Mouse (Mus musculus): Measurements from ENCODE around the gene Osgepl1. TPM values are rescaled to one million over a fixed set of nuclear protein-coding genes. Genes with fewer than 3 reads are reported as not detected.
"Not testable (repeated sequence)": the region's sequence is repeated elsewhere in the genome, so short reads cannot be mapped to it uniquely, and the experiment has no call there.

Gene Osgepl1
- polyA plus RNA-seq (2015; fragmentation: Nextera tagmentation; extraction: Ambion mirVana): 17.7 and 20.9 TPM in 2 replicates

DNA sequence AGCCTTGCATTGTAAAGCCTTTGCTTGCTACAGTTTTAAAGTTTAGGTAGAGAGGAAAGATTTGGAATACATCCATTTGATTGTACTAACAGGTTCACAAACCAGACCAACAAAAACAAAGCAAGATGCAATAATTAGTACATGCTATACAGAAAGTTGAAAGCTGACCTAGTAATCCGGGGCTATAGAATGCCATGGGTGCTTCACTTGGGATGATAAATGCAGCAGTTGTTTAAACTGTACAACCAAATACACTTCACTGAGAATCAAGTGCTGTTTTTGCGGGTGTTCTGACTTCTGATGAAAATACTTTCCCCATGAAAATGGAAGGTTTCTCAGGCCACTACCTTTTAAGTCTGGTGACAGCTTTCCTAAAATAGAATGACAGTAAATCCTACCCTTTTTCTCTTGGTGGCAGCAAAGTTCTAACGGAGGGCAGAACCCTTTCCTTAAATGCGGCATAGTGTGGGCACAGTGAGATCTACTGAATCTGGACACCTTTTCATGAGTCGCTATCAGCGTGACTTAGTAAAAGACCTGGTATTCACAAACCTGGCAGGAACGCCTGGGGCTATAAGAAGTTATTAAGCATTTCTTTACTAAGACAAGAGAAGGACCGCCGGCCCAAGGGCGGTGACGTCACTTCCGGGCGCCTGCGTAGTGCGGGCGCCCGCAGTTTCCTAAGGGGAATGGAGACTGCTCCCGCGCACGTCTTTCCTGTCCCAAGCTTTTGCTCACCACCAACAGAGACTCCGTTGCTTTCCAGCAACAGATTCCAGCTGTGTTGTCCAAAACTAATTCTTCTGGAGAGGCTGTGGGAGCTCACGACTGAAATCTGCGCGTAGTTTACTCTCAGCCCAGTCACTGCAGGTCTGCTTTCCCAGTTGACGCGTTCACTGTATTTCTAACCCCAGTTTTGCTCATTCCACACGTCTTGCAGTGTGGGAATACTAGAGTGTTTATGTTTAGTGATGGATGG is at the start of gene Osgepl1:
TSS of gene Osgepl1 (plus strand) at position 636 of the 979 bp plus-strand sequence.
- peak; percentile 99 for ATAC-seq
- H3K4me3 ChIP-seq (ENCODE audit: low read depth, low read length): peak within 1 kb of the TSS; percentile 74
- no peaks in the 10 kb centered on the region for H3K9me3 ChIP-seq (replicated peaks; ENCODE audit: control insufficient read depth, low read length, poor library complexity, severe bottlenecking)
- H3K36me3 ChIP-seq (ENCODE audit: control insufficient read depth, insufficient read depth, low read length): 0 out of 2 replicates have a peak, but pooled peaks cover 2% of the 10 kb centered on the region
- peak within 1 kb of the TSS; percentile 71 for H3K4me2 ChIP-seq (ENCODE audit: low read length)
- H3K9ac ChIP-seq (ENCODE audit: low read depth, low read length): peak within 1 kb of the TSS; percentile 75
- H3K4me1 ChIP-seq (ENCODE audit: control insufficient read depth, insufficient read depth, low read length): peaks cover 7% of the 10 kb centered on the region
- peak within 1 kb of the TSS; percentile 82 for H3K27ac ChIP-seq (ENCODE audit: low read length)
- H3K27me3 ChIP-seq (ENCODE audit: control insufficient read depth, insufficient read depth, low read depth, low read length): no peaks in the 10 kb centered on the region
- 3% methylated on average over 27 of the region's 27 CpGs for WGBS

DNA sequence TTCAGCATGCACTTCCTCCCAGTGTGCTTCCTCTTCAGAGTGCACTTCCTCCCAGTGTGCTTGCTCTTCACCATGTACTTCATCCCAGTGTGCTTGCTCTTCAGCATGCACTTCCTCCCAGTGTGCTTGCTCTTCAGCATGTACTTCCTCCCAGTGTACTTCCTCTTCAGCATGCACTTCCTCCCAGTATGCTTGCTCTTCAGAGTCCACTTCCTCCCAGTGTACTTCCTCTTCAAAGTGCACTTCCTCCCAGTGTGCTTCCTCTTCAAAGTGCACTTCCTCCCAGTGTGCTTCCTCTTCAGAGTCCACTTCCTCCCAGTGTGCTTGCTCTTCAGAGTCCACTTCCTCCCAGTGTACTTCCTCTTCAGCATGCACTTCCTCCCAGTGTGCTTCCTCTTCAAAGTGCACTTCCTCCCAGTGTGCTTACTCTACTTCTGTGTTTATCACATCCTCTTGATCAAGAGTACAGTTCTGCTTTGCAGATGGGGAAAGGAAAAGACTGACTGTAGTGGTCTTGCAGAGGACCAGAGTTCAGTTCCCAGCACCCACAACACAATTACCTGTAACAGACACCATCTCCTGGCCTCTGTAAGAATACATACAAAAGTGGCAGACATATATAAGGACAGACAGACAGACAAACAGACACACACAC is 48.3 kb upstream of the Osgepl1 start:
- H3K27me3 ChIP-seq (ENCODE audit: control insufficient read depth, insufficient read depth, low read depth, low read length); H3K4me1 ChIP-seq (ENCODE audit: control insufficient read depth, insufficient read depth, low read length); H3K4me3 ChIP-seq (ENCODE audit: low read depth, low read length); H3K9me3 ChIP-seq (replicated peaks; ENCODE audit: control insufficient read depth, low read length, poor library complexity, severe bottlenecking); ATAC-seq; H3K36me3 ChIP-seq (ENCODE audit: control insufficient read depth, insufficient read depth, low read length); H3K4me2 ChIP-seq (ENCODE audit: low read length); H3K9ac ChIP-seq (ENCODE audit: low read depth, low read length); H3K27ac ChIP-seq (ENCODE audit: low read length): not testable (repeated sequence)

DNA sequence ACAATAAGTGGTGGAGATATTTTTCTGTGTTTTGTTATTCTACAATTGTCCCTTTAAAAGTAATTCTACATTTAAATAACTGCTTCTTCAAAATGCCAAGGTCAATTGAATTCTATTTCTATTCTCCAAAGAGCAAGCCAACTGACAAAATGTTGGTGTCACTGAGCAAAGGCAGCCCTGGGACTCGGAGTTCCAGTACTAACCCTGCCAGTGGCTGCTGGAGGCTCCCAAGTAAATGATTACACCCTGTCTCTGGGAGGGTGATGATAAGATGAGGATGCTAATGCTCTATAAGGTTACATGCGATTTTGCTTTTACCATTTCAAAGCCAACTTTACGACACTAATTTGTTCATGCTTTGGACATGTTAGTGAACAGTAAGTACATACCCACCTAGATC is 43.5 kb upstream of the Osgepl1 start:
- no peak overlapping the region for H3K4me2 ChIP-seq (ENCODE audit: low read length)
- H3K36me3 ChIP-seq (ENCODE audit: control insufficient read depth, insufficient read depth, low read length): no peaks in the 10 kb centered on the region
- ATAC-seq: no peak
- no peak overlapping the region for H3K9ac ChIP-seq (ENCODE audit: low read depth, low read length)
- no peak overlapping the region for H3K27ac ChIP-seq (ENCODE audit: low read length)
- no peaks in the 10 kb centered on the region for H3K9me3 ChIP-seq (replicated peaks; ENCODE audit: control insufficient read depth, low read length, poor library complexity, severe bottlenecking)
- no peaks in the 10 kb centered on the region for H3K4me1 ChIP-seq (ENCODE audit: control insufficient read depth, insufficient read depth, low read length)
- no peak overlapping the region for H3K4me3 ChIP-seq (ENCODE audit: low read depth, low read length)
- H3K27me3 ChIP-seq (ENCODE audit: control insufficient read depth, insufficient read depth, low read depth, low read length): no peaks in the 10 kb centered on the region
- 91% methylated on average over 3 of the region's 3 CpGs for WGBS

DNA sequence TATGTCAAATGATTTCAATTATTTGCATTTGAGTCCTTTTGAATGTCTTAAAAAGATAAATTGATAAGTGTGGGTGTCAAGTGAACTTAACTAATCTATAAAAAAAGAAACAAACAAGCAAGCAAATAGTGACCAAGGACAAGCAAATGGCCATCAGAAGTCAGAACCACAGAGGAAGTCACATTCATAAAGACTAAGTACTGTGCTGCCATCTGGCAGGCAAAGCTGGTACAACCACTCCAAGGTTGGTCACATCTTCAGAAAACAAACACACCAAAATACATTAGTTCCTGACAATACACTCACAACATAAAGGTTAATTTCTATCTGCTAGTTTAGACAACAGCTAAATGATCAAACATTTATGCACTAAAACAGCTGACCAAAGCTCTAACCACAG is 40.8 kb upstream of the Osgepl1 start:
- Histone ChIP-seq H3K27ac (ENCODE audit: low read length) (no peak overlapping the region), H3K4me3 (ENCODE audit: low read depth, low read length) (no peak overlapping the region), H3K27me3 (ENCODE audit: control insufficient read depth, insufficient read depth, low read depth, low read length) (no peaks in the 10 kb centered on the region), H3K4me2 (ENCODE audit: low read length) (no peak overlapping the region), H3K9me3 (replicated peaks; ENCODE audit: control insufficient read depth, low read length, poor library complexity, severe bottlenecking) (no peaks in the 10 kb centered on the region), H3K4me1 (ENCODE audit: control insufficient read depth, insufficient read depth, low read length) (no peaks in the 10 kb centered on the region), H3K9ac (ENCODE audit: low read depth, low read length) (no peak overlapping the region), H3K36me3 (ENCODE audit: control insufficient read depth, insufficient read depth, low read length) (no peaks in the 10 kb centered on the region)
- no peak for ATAC-seq

DNA sequence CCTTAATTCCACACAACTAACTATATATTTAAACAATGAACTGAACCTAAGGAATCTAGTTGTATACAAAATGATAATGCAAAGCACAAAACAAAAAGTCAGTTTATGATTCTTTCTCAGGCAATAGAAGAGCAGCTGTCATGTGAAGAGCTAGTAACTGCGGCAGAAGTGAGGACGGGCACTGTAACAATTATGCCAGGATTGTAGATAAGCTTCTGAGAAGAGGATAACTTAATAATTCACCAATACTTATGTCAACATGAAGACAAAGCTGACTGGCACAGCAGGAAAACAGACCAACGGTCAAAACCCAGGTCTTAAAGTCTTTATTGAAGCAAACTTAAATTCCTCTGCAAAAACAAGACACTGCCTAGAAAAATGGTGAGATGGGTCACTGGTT is 22.2 kb upstream of the Osgepl1 start:
- H3K36me3 ChIP-seq (ENCODE audit: control insufficient read depth, insufficient read depth, low read length): no peaks in the 10 kb centered on the region; the same call in 1 of the 2 replicates
- no peak overlapping the region for H3K4me3 ChIP-seq (ENCODE audit: low read depth, low read length)
- H3K9me3 ChIP-seq (replicated peaks; ENCODE audit: control insufficient read depth, low read length, poor library complexity, severe bottlenecking): no peaks in the 10 kb centered on the region
- WGBS: 83% methylated on average over 3 of the region's 3 CpGs
- no peaks in the 10 kb centered on the region for H3K4me1 ChIP-seq (ENCODE audit: control insufficient read depth, insufficient read depth, low read length)
- no peak overlapping the region for H3K9ac ChIP-seq (ENCODE audit: low read depth, low read length)
- ATAC-seq: no peak
- no peak overlapping the region for H3K27ac ChIP-seq (ENCODE audit: low read length)
- H3K4me2 ChIP-seq (ENCODE audit: low read length): no peak overlapping the region
- H3K27me3 ChIP-seq (ENCODE audit: control insufficient read depth, insufficient read depth, low read depth, low read length): no peaks in the 10 kb centered on the region

DNA sequence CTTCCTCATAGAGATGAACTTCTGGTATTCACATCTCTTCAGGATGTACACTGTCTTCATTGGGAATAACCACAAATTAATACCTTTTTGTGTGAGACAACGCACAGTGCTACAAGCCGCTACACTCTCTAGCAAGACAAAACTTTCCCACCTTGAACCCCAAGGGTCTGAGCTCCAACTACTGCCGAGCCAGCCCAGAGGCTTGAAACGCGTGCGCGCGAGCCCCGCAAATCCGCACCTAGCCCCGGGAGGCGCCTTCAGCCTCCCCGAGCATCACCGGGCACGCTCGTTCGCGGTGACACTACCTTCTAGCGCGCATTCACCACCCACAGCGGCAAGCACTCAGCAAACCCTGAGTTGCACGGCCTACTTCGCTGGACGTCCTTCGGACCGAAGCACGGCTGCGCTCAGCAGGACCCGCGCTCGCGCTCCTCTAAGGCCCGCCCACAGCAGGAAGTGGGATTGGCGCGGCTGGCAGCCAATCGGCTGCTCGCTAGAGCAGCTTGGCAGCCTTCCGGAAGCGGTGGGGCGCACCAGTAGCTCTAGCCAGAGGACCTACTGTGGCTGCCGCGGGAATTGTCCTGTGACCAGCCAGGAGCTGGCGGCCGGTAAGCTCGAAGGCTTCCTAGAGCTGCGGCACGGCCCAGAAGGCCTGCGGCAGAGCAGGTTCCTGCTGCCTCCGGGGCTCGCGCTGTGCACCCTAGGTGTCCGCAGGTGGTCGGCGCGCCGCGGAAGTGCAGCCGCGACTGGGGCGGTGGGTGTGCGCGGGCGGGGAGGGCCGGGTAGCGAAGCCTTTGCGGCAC is 16.6 kb upstream of the Osgepl1 start, which contains the start of the genes Pms1, Ormdl1 and Gm28778:
TSS of gene Pms1 (minus strand) at position 438 of the 803 bp plus-strand sequence.
TSS of gene Ormdl1 (plus strand) at position 515 of the 803 bp plus-strand sequence.
TSS of gene Gm28778 (plus strand) at position 531 of the 803 bp plus-strand sequence.
- under 1% methylated on average over 62 of the region's 66 CpGs for WGBS
- H3K27me3 ChIP-seq (ENCODE audit: control insufficient read depth, insufficient read depth, low read depth, low read length): no peaks in the 10 kb centered on the region
- peaks cover 6% of the 10 kb centered on the region for H3K4me1 ChIP-seq (ENCODE audit: control insufficient read depth, insufficient read depth, low read length)
- H3K27ac ChIP-seq (ENCODE audit: low read length): peak within 1 kb of the TSS; percentile 84
- peak within 1 kb of the TSS; percentile 74 for H3K4me3 ChIP-seq (ENCODE audit: low read depth, low read length)
- H3K9ac ChIP-seq (ENCODE audit: low read depth, low read length): peak within 1 kb of the TSS; percentile 79
- no peaks in the 10 kb centered on the region for H3K9me3 ChIP-seq (replicated peaks; ENCODE audit: control insufficient read depth, low read length, poor library complexity, severe bottlenecking)
- no peaks in the 10 kb centered on the region for H3K36me3 ChIP-seq (ENCODE audit: control insufficient read depth, insufficient read depth, low read length)
- peak within 1 kb of the TSS; percentile 69 for H3K4me2 ChIP-seq (ENCODE audit: low read length)
- ATAC-seq: peak; percentile 100

DNA sequence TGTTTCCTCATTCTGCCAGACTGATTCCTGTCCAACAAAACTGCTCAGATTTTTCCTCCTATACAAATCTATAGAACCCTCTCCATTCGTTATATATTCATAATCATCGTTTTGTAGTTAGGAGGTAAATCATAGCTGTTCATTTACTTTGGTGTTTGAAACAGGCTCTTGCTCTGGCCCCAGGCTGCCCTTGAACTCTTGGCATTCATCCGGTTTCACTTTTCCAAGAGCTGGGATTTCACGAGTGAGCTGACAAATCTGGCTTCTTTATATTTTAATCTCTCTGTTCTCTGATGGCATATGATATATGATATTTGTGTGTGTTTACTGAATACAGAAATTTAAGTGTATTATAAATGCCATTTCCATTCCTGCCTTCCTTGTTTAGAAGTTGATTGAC is 12.9 kb upstream of the Osgepl1 start:
- no peak overlapping the region for H3K4me3 ChIP-seq (ENCODE audit: low read depth, low read length)
- no peak for ATAC-seq
- H3K9me3 ChIP-seq (replicated peaks; ENCODE audit: control insufficient read depth, low read length, poor library complexity, severe bottlenecking): no peaks in the 10 kb centered on the region
- H3K4me1 ChIP-seq (ENCODE audit: control insufficient read depth, insufficient read depth, low read length): peaks cover 6% of the 10 kb centered on the region
- H3K36me3 ChIP-seq (ENCODE audit: control insufficient read depth, insufficient read depth, low read length): no peaks in the 10 kb centered on the region
- no peak overlapping the region for H3K27ac ChIP-seq (ENCODE audit: low read length)
- WGBS: 90% methylated on average over 4 of the region's 4 CpGs
- no peak overlapping the region for H3K4me2 ChIP-seq (ENCODE audit: low read length)
- H3K9ac ChIP-seq (ENCODE audit: low read depth, low read length): no peak overlapping the region
- H3K27me3 ChIP-seq (ENCODE audit: control insufficient read depth, insufficient read depth, low read depth, low read length): no peaks in the 10 kb centered on the region

DNA sequence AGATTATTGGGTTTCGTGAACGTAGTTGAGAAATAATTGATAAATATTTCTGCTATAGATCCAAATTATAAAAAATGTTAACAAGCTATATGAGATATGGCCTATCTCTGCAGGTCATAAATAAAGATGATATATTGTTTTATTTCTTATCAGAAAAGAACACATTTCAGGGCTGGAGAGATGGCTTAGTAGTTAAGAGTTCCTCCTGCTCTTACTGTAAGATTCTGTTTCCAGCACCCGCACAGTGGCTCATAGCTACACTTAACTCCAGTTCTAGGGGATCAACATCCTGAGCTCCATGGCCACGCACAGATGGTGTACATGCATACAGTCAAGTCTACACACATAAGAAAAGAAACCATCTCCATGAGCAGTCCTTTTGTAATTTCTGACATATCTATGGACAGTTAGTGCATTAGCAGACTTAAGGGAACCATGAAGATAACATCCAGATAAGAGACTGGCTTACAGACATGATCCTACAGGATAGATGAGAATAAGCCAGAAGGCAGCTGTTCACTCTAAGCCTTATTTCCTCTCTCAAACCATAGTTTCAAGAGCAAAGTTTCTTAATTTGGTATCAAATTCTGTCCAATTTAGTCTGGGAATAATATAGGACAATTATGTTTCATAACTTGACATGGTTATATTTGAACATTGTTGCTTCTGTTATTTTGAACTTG is 8.4 kb downstream of the Osgepl1 start:
- Histone ChIP-seq H3K27me3 (ENCODE audit: control insufficient read depth, insufficient read depth, low read depth, low read length) (no peaks in the 10 kb centered on the region), H3K9ac (ENCODE audit: low read depth, low read length) (no peak overlapping the region), H3K9me3 (replicated peaks; ENCODE audit: control insufficient read depth, low read length, poor library complexity, severe bottlenecking) (no peaks in the 10 kb centered on the region), H3K4me1 (ENCODE audit: control insufficient read depth, insufficient read depth, low read length) (no peaks in the 10 kb centered on the region), H3K4me3 (ENCODE audit: low read depth, low read length) (no peak overlapping the region), H3K27ac (ENCODE audit: low read length) (no peak overlapping the region), H3K36me3 (ENCODE audit: control insufficient read depth, insufficient read depth, low read length) (peaks cover 7% of the 10 kb centered on the region; the same call in 1 of the 2 replicates), H3K4me2 (ENCODE audit: low read length) (no peak overlapping the region)
- 97% methylated on average over 4 of the region's 4 CpGs for WGBS
- no peak for ATAC-seq
